Mouse (Mus musculus) midbrain, embryonic 14.5 days (tissue): Measurements from ENCODE around the gene C1ql4. TPM values are rescaled to one million over a fixed set of nuclear protein-coding genes. Genes with fewer than 3 reads are reported as not detected.

ENCODE experiments used
- ATAC-seq: fragments of 200-750 bp; cut with Nextera tagmentation; 2 replicates; pipeline ENCODE4 v1.8.0; 2017; ENCODE audit warnings: moderate number of reproducible peaks, moderate library complexity; ENCODE audit not compliant: low FRiP score, low TSS enrichment
- DNase-seq: peaks from one replicate; pipeline ENCODE4 v3.0.0-alpha.2; 2015
- H3K27ac ChIP-seq: fragments of 300-500 bp; sonication (generic); replicated peaks from 2 replicates; pipeline ENCODE4 v1.5.1; 2014; ENCODE audit warnings: mild to moderate bottlenecking, low read depth, low read length, moderate library complexity
- H3K27me3 ChIP-seq: fragments of 300-500 bp; sonication (generic); 2 replicates; pipeline ENCODE4 v1.6.1; 2014; ENCODE audit warnings: low read length, control low read depth, mixed read lengths; ENCODE audit not compliant: control insufficient read depth, insufficient read depth
- H3K36me3 ChIP-seq: fragments of 300-500 bp; sonication (generic); 2 replicates; pipeline ENCODE4 v1.6.1; 2014; ENCODE audit warnings: low read length, control low read depth; ENCODE audit not compliant: control insufficient read depth, insufficient read depth
- H3K4me1 ChIP-seq: fragments of 300-500 bp; sonication (generic); 2 replicates; pipeline ENCODE4 v1.6.1; 2014; ENCODE audit warnings: mild to moderate bottlenecking, antibody characterized with exemption, low read length, control low read depth; ENCODE audit not compliant: control insufficient read depth, insufficient read depth
- H3K4me2 ChIP-seq: fragments of 300-500 bp; sonication (generic); 2 replicates; pipeline ENCODE4 v1.6.1; 2014; ENCODE audit warnings: mild to moderate bottlenecking, low read length, moderate library complexity
- H3K4me3 ChIP-seq: fragments of 300-500 bp; sonication (generic); replicated peaks from 2 replicates; pipeline ENCODE4 v1.5.1; 2014; ENCODE audit warnings: low read depth, low read length
- H3K9ac ChIP-seq: fragments of 300-500 bp; sonication (generic); replicated peaks from 2 replicates; pipeline ENCODE4 v1.6.1; 2014; ENCODE audit warnings: mild to moderate bottlenecking, low read length, moderate library complexity
- H3K9me3 ChIP-seq: fragments of 300-500 bp; sonication (generic); 2 replicates; pipeline ENCODE4 v1.6.1; 2016; ENCODE audit warnings: low read length, control low read depth, mixed read lengths; ENCODE audit not compliant: control insufficient read depth
- WGBS: fragments of 180-500 bp; shearing (Covaris S2); extraction: QIAGEN DNeasy Blood & Tissue Kit; methylation state at CpG from one replicate; pipeline ENCODE4 v1.1.7; 2014; 5-methylcytosine and 5-hydroxymethylcytosine counted together
- polyA plus RNA-seq: library from polyadenylated mRNA; unstranded; fragments of >200 nt; fragmentation: Nextera tagmentation; extraction: Ambion mirVana; gene quantifications from 2 replicates; pipeline ENCODE4 v1.2.1, GENCODE M21; 2014

Gene C1ql4
- polyA plus RNA-seq, 1 experiment from 2014 or later = 13.2 TPM

DNA sequence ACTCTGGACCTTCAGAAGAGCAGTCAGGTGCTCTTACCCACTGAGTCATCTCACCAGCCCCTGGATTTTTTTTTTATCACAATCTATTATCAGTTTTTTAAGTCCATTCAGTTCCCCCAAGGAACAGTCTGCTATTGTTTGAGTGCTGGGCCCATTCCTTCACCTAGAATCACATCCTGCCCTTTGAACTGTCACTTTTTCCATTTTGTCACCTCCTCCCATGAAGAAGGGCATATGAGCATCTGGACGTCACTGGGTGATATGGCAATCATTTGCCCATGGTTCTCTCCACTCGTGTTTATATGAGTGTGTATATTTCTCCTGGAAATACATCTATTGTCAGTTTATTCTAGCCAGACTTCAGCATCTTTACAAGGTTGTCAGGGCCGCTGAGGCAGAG lies 20.2 kb upstream of the C1ql4 start:
- Histone ChIP-seq H3K9me3 (no peaks in the 10 kb centered on the region), H3K4me2 (no peak overlapping the region), H3K36me3 (no peaks in the 10 kb centered on the region), H3K27me3 (no peaks in the 10 kb centered on the region), H3K4me1 (no peaks in the 10 kb centered on the region), H3K4me3 (no peak overlapping the region), H3K27ac (no peak overlapping the region), H3K9ac (no peak overlapping the region)
- WGBS = 84% methylated on average over 3 of the region's 3 CpGs
- DNase-seq (no peak), ATAC-seq (no peak)

DNA sequence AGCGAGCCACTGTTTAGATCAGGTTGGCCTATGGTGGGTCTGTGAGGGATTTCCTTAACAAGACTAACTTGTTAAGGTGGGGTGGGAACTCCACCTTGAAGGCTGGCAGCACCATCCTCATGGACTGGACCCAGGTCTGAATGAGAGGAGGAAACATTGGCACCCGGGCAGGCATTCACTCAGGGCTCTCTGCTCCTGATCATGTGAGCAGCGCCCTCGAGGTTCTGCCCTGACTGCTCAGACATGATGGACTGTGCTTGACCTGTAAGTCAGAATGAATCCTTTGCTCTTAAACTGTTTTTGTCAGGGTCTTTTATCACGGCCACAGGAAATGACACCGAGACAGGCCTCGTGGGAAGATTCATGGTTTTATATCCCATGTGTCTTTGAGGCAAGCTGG lies 17.6 kb upstream of the C1ql4 start:
- H3K9ac ChIP-seq = no peak overlapping the region
- no peaks in the 10 kb centered on the region for H3K36me3 ChIP-seq
- H3K27me3 ChIP-seq = no peaks in the 10 kb centered on the region
- no peaks in the 10 kb centered on the region for H3K4me1 ChIP-seq
- WGBS = 87% methylated on average over 7 of the region's 7 CpGs
- no peak for DNase-seq
- H3K9me3 ChIP-seq = no peaks in the 10 kb centered on the region
- no peak overlapping the region for H3K27ac ChIP-seq
- ATAC-seq = no peak
- H3K4me3 ChIP-seq = no peak overlapping the region
- H3K4me2 ChIP-seq = no peak overlapping the region

DNA sequence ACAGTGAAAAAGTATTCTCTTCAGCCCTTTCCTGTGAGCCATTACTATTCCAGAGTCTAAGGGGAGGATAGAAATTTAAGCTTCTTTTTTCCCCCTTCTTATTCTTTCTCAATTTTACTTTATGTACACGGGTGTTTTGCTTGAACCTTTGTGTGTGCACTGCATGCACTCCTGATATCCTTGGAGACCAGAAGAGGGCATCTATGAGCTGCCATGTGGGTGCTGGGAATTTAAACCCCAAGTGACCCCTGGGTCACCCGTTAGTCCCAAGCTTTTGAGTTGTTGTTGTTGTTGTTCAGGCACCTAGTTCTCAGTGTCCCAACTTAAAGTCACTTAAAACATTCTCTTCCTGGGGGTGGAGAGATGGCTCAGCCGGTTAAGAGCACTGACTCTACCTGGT lies 12.4 kb upstream of the C1ql4 start:
- no peak for DNase-seq
- Histone ChIP-seq H3K9ac (no peak overlapping the region), H3K27me3 (peaks cover 42% of the 10 kb centered on the region), H3K9me3 (no peaks in the 10 kb centered on the region), H3K4me2 (no peak overlapping the region), H3K4me3 (no peak overlapping the region), H3K4me1 (peaks cover 21% of the 10 kb centered on the region), H3K36me3 (no peaks in the 10 kb centered on the region), H3K27ac (no peak overlapping the region)
- 46% methylated on average over 3 of the region's 3 CpGs for WGBS
- ATAC-seq = no peak

DNA sequence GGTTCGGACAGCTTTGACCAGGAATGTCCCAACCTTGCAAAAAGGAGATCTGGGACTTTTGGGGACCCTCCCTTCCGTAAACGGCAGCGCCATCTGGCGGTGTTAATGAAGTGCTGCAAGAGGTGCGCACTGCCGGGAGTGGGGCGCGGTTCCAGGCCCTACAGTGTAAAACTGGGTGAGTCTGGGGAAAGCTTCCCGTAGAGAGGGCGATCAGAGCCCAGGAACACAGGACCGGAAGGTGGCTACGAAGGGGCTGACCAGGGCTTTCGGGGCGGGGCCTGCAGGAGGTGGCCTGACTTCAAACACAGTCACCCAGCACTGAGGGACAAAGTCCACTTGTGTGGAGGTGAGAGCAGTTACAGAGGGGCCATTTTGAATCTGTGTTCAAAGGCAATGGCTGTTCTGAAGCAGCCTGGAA lies 11.5 kb upstream of the C1ql4 start:
- H3K4me3 ChIP-seq = peak overlapping the region; percentile 7; the same call in 1 of the 2 replicates

DNA sequence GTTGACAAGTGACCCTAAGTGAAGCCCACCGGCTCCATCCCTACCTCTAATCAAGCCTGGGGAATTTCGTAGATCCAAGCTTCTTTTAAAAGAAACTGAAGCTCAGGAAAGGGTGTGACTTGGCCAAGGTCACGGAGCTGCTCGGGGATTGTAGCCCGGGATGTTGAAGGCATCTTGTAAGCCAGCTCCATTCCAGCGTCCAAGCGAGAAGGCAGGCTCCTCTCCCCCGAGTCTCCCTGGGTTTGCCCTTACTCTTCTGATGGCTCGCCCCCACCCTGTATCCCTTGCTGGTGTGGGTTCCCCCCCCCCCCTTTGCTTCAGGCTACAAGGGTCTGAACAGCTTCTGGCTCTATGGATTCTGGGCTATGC lies 10.9 kb upstream of the C1ql4 start:
- ATAC-seq (no peak), DNase-seq (no peak)
- peak overlapping the region; percentile 32; the same call in 1 of the 2 replicates for H3K27ac ChIP-seq
- WGBS = 1% methylated on average over 9 of the region's 9 CpGs
- peaks cover 42% of the 10 kb centered on the region for H3K27me3 ChIP-seq
- H3K9me3 ChIP-seq = no peaks in the 10 kb centered on the region
- H3K9ac ChIP-seq = 0 out of 2 replicates have a peak overlapping the region, but pooled peaks have one; percentile 20
- H3K36me3 ChIP-seq = no peaks in the 10 kb centered on the region
- H3K4me3 ChIP-seq = peak overlapping the region; percentile 38
- peaks cover 26% of the 10 kb centered on the region for H3K4me1 ChIP-seq
- H3K4me2 ChIP-seq = peak overlapping the region; percentile 72

More for the DNA sequence above, 11.5 kb upstream of the C1ql4 start:
- DNase-seq = peak; percentile 80
- H3K9me3 ChIP-seq = no peaks in the 10 kb centered on the region
- H3K27me3 ChIP-seq = peaks cover 42% of the 10 kb centered on the region
- no peak for ATAC-seq
- peak overlapping the region; percentile 72 for H3K4me2 ChIP-seq
- no peak overlapping the region for H3K9ac ChIP-seq
- no peaks in the 10 kb centered on the region for H3K36me3 ChIP-seq
- H3K27ac ChIP-seq = 0 out of 2 replicates have a peak overlapping the region, but pooled peaks have one; percentile 5
- under 1% methylated on average over 15 of the region's 15 CpGs for WGBS
- H3K4me1 ChIP-seq = peaks cover 26% of the 10 kb centered on the region

DNA sequence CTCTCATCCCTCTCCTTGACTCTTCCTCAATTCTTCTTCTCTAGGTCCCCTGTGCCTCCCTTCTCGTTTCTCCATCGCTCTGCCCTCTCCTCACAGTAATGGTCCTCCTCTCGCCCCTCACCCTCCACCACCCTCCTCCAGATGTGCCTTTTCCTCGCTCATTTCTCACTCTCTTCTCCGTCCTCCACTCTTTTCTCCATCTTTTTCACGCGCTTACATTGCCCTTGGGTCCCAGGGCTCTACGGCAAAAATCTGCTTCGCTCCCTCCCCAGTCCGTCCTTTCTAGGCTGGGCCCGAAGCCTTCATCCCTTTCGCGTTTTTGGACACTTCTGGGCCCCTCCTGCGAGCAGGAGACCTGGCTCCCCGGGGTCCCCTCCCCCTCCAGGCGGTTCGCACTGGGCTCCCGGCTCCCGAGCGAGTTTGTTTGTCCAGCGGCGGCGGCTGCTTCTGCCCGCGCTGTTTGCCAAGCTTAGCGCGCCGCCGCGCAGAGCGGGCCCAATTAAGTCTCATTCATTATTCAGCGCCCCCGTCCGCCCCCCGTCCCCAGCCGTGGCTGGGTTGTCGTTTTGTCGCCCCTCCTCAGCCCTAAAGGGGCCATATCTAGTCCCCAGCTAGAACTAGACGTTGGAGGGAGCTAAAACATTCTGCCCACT lies 10.3 kb upstream of the C1ql4 start:
- H3K27ac ChIP-seq = no peak overlapping the region; the same call in 1 of the 2 replicates
- peak overlapping the region; percentile 20; the same call in 1 of the 2 replicates for H3K9ac ChIP-seq
- H3K9me3 ChIP-seq = no peaks in the 10 kb centered on the region
- H3K4me2 ChIP-seq = peak overlapping the region; percentile 72
- peaks cover 42% of the 10 kb centered on the region for H3K27me3 ChIP-seq
- ATAC-seq (no peak), DNase-seq (peak; percentile 72)
- 1% methylated on average over 39 of the region's 39 CpGs for WGBS
- no peaks in the 10 kb centered on the region for H3K36me3 ChIP-seq
- peaks cover 31% of the 10 kb centered on the region for H3K4me1 ChIP-seq
- H3K4me3 ChIP-seq = peak overlapping the region; percentile 38

DNA sequence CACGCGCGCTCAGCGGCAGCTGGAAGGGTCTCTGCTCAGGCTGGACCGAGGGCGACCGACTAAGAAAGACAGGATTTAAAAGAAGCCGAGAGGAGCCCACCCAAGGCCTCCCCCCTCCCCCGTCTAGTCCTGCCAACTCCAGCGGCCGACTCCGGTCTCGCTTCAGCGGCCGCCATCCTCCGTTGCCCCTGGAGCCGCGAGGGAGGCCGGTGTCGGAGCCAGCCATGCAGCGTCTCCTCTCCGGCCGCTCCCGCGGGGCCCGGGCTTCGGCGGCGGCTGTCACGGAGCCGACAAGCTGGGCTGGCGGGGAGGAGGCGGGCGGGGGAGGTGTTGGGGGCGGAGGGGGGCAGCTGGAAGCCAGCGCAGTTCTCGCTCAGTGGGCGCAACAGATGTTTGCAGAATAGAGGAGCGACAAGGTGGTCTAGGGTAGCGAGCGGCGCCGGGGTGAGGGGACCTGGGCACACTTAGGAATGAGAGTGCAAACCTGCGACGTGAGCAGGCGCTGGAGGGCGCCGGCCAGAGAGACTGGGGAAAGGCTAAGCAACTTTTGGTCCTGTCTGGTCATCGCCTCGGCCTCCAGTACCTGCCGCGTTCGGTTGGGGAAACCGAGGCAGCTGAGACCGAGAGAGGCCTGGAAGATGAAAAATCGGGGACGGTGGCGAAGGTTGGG lies 9.3 kb upstream of the C1ql4 start:
- peaks cover 42% of the 10 kb centered on the region for H3K27me3 ChIP-seq
- peak; percentile 24; the same call in 1 of the 2 replicates for ATAC-seq
- H3K4me3 ChIP-seq = peak overlapping the region; percentile 38
- no peaks in the 10 kb centered on the region for H3K36me3 ChIP-seq
- peak overlapping the region; percentile 41; the same call in 1 of the 2 replicates for H3K27ac ChIP-seq
- H3K9me3 ChIP-seq = no peaks in the 10 kb centered on the region
- peak overlapping the region; percentile 37 for H3K9ac ChIP-seq
- WGBS = under 1% methylated on average over 53 of the region's 58 CpGs
- peak; percentile 74 for DNase-seq
- H3K4me2 ChIP-seq = peak overlapping the region; percentile 72
- peaks cover 35% of the 10 kb centered on the region for H3K4me1 ChIP-seq

DNA sequence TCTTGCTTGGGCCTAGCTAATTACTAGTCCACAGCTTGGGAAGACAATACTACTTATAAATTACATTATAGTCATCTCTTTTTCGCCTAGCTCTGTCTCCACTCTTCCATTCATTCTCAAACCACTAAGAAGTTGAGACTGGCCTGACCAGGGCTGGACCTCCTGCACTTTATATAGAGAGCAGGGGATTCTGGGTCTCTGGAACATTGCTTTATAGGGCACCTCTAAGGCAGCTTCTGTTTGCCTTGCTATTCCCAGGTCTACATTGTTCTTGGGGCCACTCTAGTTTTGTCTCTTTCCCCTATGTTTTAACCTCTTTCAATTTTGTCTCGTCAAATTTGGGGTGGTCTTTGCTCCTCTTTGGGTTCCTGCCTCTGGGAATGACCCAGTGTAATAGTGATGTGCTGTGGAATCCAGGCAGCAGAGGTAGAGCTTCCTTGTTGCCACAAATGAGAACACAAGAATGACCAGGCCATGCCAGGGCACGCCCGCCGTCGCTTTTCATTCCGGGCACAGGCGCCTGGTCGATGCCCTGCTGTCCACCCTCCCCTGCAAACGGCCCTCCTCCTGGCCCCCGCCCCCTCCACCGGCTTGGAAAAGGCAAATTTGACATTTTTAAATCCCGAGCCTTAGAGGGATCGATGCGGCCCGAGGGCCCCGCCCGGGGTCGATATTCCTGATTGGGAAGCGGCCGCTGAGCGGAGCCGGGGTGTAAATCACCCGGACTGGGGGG lies 8.6 kb upstream of the C1ql4 start:
- ATAC-seq (no peak), DNase-seq (no peak)
- H3K4me1 ChIP-seq = peaks cover 35% of the 10 kb centered on the region
- H3K27ac ChIP-seq = peak overlapping the region; percentile 41; the same call in 1 of the 2 replicates
- H3K4me3 ChIP-seq = peak overlapping the region; percentile 38
- no peaks in the 10 kb centered on the region for H3K36me3 ChIP-seq
- peak overlapping the region; percentile 72 for H3K4me2 ChIP-seq
- H3K9ac ChIP-seq = peak overlapping the region; percentile 37; the same call in 1 of the 2 replicates
- peaks cover 42% of the 10 kb centered on the region for H3K27me3 ChIP-seq
- H3K9me3 ChIP-seq = no peaks in the 10 kb centered on the region
- WGBS = 3% methylated on average over 24 of the region's 24 CpGs
